16 mouse cellular contexts compared by ENCODE assay signal in genomic region chr10:91080540-91080939, GRCm38 (mm10). TPM values are rescaled to one million over a fixed set of nuclear protein-coding genes. Genes with fewer than 3 reads are reported as not detected.
A peak's percentile ranks its signal among the peaks of the same experiment; 100 is the strongest.
DNase-seq lines count a peak whose midpoint lies in the region; ATAC-seq and TF ChIP-seq lines count a peak whose summit lies in the region.
"Had no signal": no experiment of that assay in that cellular context is flagged by ENCODE, and none has a peak within 500 bp of the region (broad histone marks: within the 10 kb centered on the region; RNA-seq: fewer than 3 reads in every experiment).

No protein-coding gene starts in this region.

- TF ChIP-seq CTCF in bone marrow macrophage, adult 2 months (IDR thresholded peaks at IDR 0.05; ENCODE audit: low read depth, low read length): no peak
- no peak for TF ChIP-seq CTCF in liver, embryonic 14.5 days (IDR thresholded peaks at IDR 0.05; ENCODE audit: low read depth)

- peak overlapping the region; percentile 77 for H3K4me2 ChIP-seq in heart, embryonic 13.5 days
- peak overlapping the region; percentile 72 for H3K4me2 ChIP-seq in limb, embryonic 12.5 days
- peak overlapping the region; percentile 85 for H3K4me2 ChIP-seq in liver, embryonic 14.5 days (ENCODE audit: low read depth)
- H3K4me2 ChIP-seq: forebrain, embryonic 12.5 days; hindbrain, embryonic 13.5 days had no signal

- intact Hi-C loops in heart, postnatal 25 days (cut with DNase I): loop anchor here (5.0 to 10.0 kb wide), 2 partner anchors 62 to 164 kb away; no protein-coding TSS in a partner anchor

- H3K9me3 ChIP-seq in heart, embryonic 13.5 days: no peaks in the 10 kb centered on the region
- no peaks in the 10 kb centered on the region for H3K9me3 ChIP-seq in limb, embryonic 12.5 days
- H3K9me3 ChIP-seq in limb, embryonic 10.5 days (replicated peaks): no peaks in the 10 kb centered on the region
- no peaks in the 10 kb centered on the region for H3K9me3 ChIP-seq in liver, embryonic 14.5 days (ENCODE audit: control insufficient read depth, low read length)
- H3K9me3 ChIP-seq: forebrain, embryonic 12.5 days; hindbrain, embryonic 13.5 days; midbrain, embryonic 10.5 days had no signal

- WGBS in heart, embryonic 13.5 days: 79% methylated on average over 5 of the region's 5 CpGs
- WGBS in limb, embryonic 12.5 days: 85% methylated on average over 5 of the region's 5 CpGs
- WGBS in limb, embryonic 10.5 days: 90% methylated on average over 5 of the region's 5 CpGs
- WGBS in liver, embryonic 14.5 days (ENCODE audit: insufficient replicate concordance): 65% methylated on average over 5 of the region's 5 CpGs

- no peak for ATAC-seq in heart, embryonic 13.5 days (ENCODE audit: extremely low read depth, insufficient number of reproducible peaks, low FRiP score, low TSS enrichment)
- ATAC-seq in limb, embryonic 12.5 days (ENCODE audit: insufficient number of reproducible peaks, insufficient read depth, low FRiP score, low TSS enrichment, low read depth): no peak
- ATAC-seq in liver, embryonic 14.5 days (ENCODE audit: insufficient read depth): no peak
- ATAC-seq: activated CD4-positive, CD25-positive, alpha-beta regulatory T cell, adult 4 months had no signal

- no peaks in the 10 kb centered on the region for H3K27me3 ChIP-seq in heart, embryonic 13.5 days (replicated peaks)
- no peaks in the 10 kb centered on the region for H3K27me3 ChIP-seq in limb, embryonic 12.5 days
- no peaks in the 10 kb centered on the region for H3K27me3 ChIP-seq in limb, embryonic 10.5 days (ENCODE audit: low read depth, poor library complexity, severe bottlenecking)
- no peaks in the 10 kb centered on the region for H3K27me3 ChIP-seq in liver, embryonic 14.5 days (ENCODE audit: control insufficient read depth, insufficient read depth, low read length)
- H3K27me3 ChIP-seq: forebrain, embryonic 12.5 days; hindbrain, embryonic 13.5 days had no signal

- H3K4me1 ChIP-seq in heart, embryonic 13.5 days: peaks cover 17% of the 10 kb centered on the region
- peaks cover 11% of the 10 kb centered on the region for H3K4me1 ChIP-seq in limb, embryonic 12.5 days (replicated peaks)
- no peaks in the 10 kb centered on the region for H3K4me1 ChIP-seq in limb, embryonic 10.5 days
- H3K4me1 ChIP-seq in bone marrow macrophage, adult 2 months (ENCODE audit: control insufficient read depth, insufficient read depth, low read length): peaks cover 13% of the 10 kb centered on the region
- no peaks in the 10 kb centered on the region; a peak in 2 of 4 replicates for H3K4me1 ChIP-seq in liver, embryonic 14.5 days (replicated peaks; ENCODE audit: control insufficient read depth in 2 of 2, insufficient read depth in 2 of 2, low read length in 1 of 2)

- no peak overlapping the region for H3K27ac ChIP-seq in heart, embryonic 13.5 days (replicated peaks)
- no peak overlapping the region for H3K27ac ChIP-seq in limb, embryonic 12.5 days
- no peak overlapping the region for H3K27ac ChIP-seq in limb, embryonic 10.5 days
- no peak overlapping the region; the same call in 1 of the 2 replicates for H3K27ac ChIP-seq in bone marrow macrophage, adult 2 months (ENCODE audit: insufficient read depth, low read depth, low read length)
- no peak overlapping the region for H3K27ac ChIP-seq in liver, embryonic 14.5 days
- H3K27ac ChIP-seq: forebrain, embryonic 12.5 days; hindbrain, embryonic 13.5 days; midbrain, embryonic 10.5 days had no signal

- H3K36me3 ChIP-seq in heart, embryonic 13.5 days: peaks cover 42% of the 10 kb centered on the region
- H3K36me3 ChIP-seq in limb, embryonic 12.5 days: peaks cover 40% of the 10 kb centered on the region
- peaks cover 40% of the 10 kb centered on the region for H3K36me3 ChIP-seq in limb, embryonic 10.5 days
- H3K36me3 ChIP-seq in liver, embryonic 14.5 days (replicated peaks; ENCODE audit: control insufficient read depth, insufficient read depth, low read depth): peaks cover 11% of the 10 kb centered on the region; the same call in 1 of the 2 replicates

- no peak for TF ChIP-seq POLR2A in bone marrow macrophage, adult 2 months (IDR thresholded peaks at IDR 0.05; ENCODE audit: borderline replicate concordance, low read depth, low read length)

- no peak for TF ChIP-seq EP300 in liver, embryonic 14.5 days (IDR thresholded peaks at IDR 0.05; ENCODE audit: low read depth)

- no peak overlapping the region for H3K9ac ChIP-seq in heart, embryonic 13.5 days
- H3K9ac ChIP-seq in limb, embryonic 12.5 days (replicated peaks): no peak overlapping the region
- H3K9ac ChIP-seq in liver, embryonic 14.5 days (replicated peaks): no peak overlapping the region
- H3K9ac ChIP-seq: forebrain, embryonic 12.5 days; hindbrain, embryonic 13.5 days had no signal

- 0 out of 2 replicates have a peak overlapping the region, but pooled peaks have one; percentile 1 for H3K4me3 ChIP-seq in heart, embryonic 13.5 days
- H3K4me3 ChIP-seq in limb, embryonic 12.5 days (replicated peaks): no peak overlapping the region
- no peak overlapping the region for H3K4me3 ChIP-seq in limb, embryonic 10.5 days
- peak overlapping the region; percentile 20; the same call in 1 of the 2 replicates for H3K4me3 ChIP-seq in bone marrow macrophage, adult 2 months (ENCODE audit: insufficient read depth, low read length)
- no peak overlapping the region for H3K4me3 ChIP-seq in liver, embryonic 14.5 days (ENCODE audit: insufficient read depth in 1 of 2, low read depth in 2 of 2, low read length in 2 of 2)
- H3K4me3 ChIP-seq: forebrain, embryonic 12.5 days; hindbrain, embryonic 13.5 days; midbrain, embryonic 10.5 days had no signal

- DNase-seq in heart, postnatal 25 days (ENCODE audit: low spot score): no peak
- DNase-seq in limb, embryonic 10.5 days (ENCODE audit: low spot score): no peak
- DNase-seq in liver, embryonic 14.5 days (ENCODE audit: low read depth in 3 of 3, low spot score in 3 of 3): no peak
- no peak for DNase-seq in frontal cortex, postnatal 25 days (ENCODE audit: low spot score in 2 of 2)
- DNase-seq in adrenal gland, postnatal 10 days: no peak
- DNase-seq: cerebellum, adult 9-10 months; embryo, embryonic 11 days; lung, adult 18-20 months; right cerebral cortex, postnatal 14 days had no signal

RNA-seq across cellular contexts. Expression of gene Apaf1, which starts 2.0 kb away (rescaled TPM):
- polyA plus RNA-seq in heart, embryonic 13.5 days (2015; fragmentation: Nextera tagmentation; extraction: Ambion mirVana): 11.3 and 11.9 TPM in 2 replicates
- total RNA-seq in heart, postnatal 25 days (2021): 1 to 10 TPM; 8.0 to 8.2 TPM
- 34.6 and 34.8 TPM in 2 replicates for polyA plus RNA-seq in limb, embryonic 12.5 days (2016; fragmentation: Nextera tagmentation; extraction: Ambion mirVana)
- polyA plus RNA-seq in limb, embryonic 10.5 days (2016; fragmentation: Nextera tagmentation; extraction: Ambion mirVana): 16.9 and 25.4 TPM in 2 replicates
- polyA plus RNA-seq in bone marrow macrophage, adult 2 months (2012; ENCODE audit: insufficient read depth, insufficient read length, missing spikeins): 48.3 and 56.7 TPM in 2 replicates
- polyA plus RNA-seq in liver, embryonic 14.5 days (2012; rRNA removed): 4.3 and 7.2 TPM in 2 replicates
- 8.2 and 9.1 TPM in 2 replicates for polyA plus RNA-seq in liver, embryonic 14.5 days (2014; fragmentation: Nextera tagmentation; extraction: Ambion mirVana)
- 10 to 100 TPM; 13.5 to 14.7 TPM for total RNA-seq in adrenal gland, postnatal 10 days (2021)

RNA-seq across cellular contexts. Expression of gene Ikbip, which starts 2.2 kb away (rescaled TPM):
- polyA plus RNA-seq in heart, embryonic 13.5 days (2015; fragmentation: Nextera tagmentation; extraction: Ambion mirVana): 40.2 and 41.3 TPM in 2 replicates
- total RNA-seq in heart, postnatal 25 days (2021): 10 to 100 TPM; 17.4 to 18.6 TPM
- 43.4 and 44.0 TPM in 2 replicates for polyA plus RNA-seq in limb, embryonic 12.5 days (2016; fragmentation: Nextera tagmentation; extraction: Ambion mirVana)
- polyA plus RNA-seq in limb, embryonic 10.5 days (2016; fragmentation: Nextera tagmentation; extraction: Ambion mirVana): 15.0 and 19.7 TPM in 2 replicates
- 20.4 and 22.5 TPM in 2 replicates for polyA plus RNA-seq in bone marrow macrophage, adult 2 months (2012; ENCODE audit: insufficient read depth, insufficient read length, missing spikeins)
- polyA plus RNA-seq in liver, embryonic 14.5 days (2012; rRNA removed): 1.9 and 4.0 TPM in 2 replicates
- polyA plus RNA-seq in liver, embryonic 14.5 days (2014; fragmentation: Nextera tagmentation; extraction: Ambion mirVana): 7.3 and 7.9 TPM in 2 replicates
- total RNA-seq in adrenal gland, postnatal 10 days (2021): 10 to 100 TPM; 30.4 to 34.5 TPM

RNA-seq across cellular contexts. Expression of gene Slc25a3, which starts 43.3 kb away (rescaled TPM):
- 801 and 895 TPM in 2 replicates for polyA plus RNA-seq in heart, embryonic 13.5 days (2015; fragmentation: Nextera tagmentation; extraction: Ambion mirVana)
- total RNA-seq in heart, postnatal 25 days (2021): 1,000 to 10,000 TPM; 2,502 to 2,645 TPM
- polyA plus RNA-seq in limb, embryonic 12.5 days (2016; fragmentation: Nextera tagmentation; extraction: Ambion mirVana): 393 and 402 TPM in 2 replicates
- polyA plus RNA-seq in limb, embryonic 10.5 days (2016; fragmentation: Nextera tagmentation; extraction: Ambion mirVana): 412 and 416 TPM in 2 replicates
- 517 and 528 TPM in 2 replicates for polyA plus RNA-seq in bone marrow macrophage, adult 2 months (2012; ENCODE audit: insufficient read depth, insufficient read length, missing spikeins)
- 121 and 190 TPM in 2 replicates for polyA plus RNA-seq in liver, embryonic 14.5 days (2012; rRNA removed)
- 207 and 223 TPM in 2 replicates for polyA plus RNA-seq in liver, embryonic 14.5 days (2014; fragmentation: Nextera tagmentation; extraction: Ambion mirVana)
- total RNA-seq in adrenal gland, postnatal 10 days (2021): 100 to 1,000 TPM; 725 to 758 TPM

Comparison
In these comparisons a context has a peak if more than half of its experiments do, and no peak if none do; other contexts are left out.
1. H3K4me3 ChIP-seq: peak in heart, embryonic 13.5 days (single experiment) and bone marrow macrophage, adult 2 months (single experiment); none in limb, embryonic 12.5 days (single experiment), limb, embryonic 10.5 days (single experiment) and liver, embryonic 14.5 days (0 of 2).
2. Peak in every context shown above with its lines, with median percentiles within 50 percentile points of each other: H3K4me2 ChIP-seq.